Mouse (Mus musculus) liver, embryonic 15.5 days (tissue): ENCODE measurements around the gene Slc24a1. TPM values are rescaled to one million over a fixed set of nuclear protein-coding genes. Genes with fewer than 3 reads are reported as not detected.
A peak's percentile ranks its signal among the peaks of the same experiment; 100 is the strongest.

Source experiments
- ATAC-seq: fragments of 200-750 bp; cut with Nextera tagmentation; 2 replicates; pipeline ENCODE4 v1.8.0; 2017; ENCODE audit warnings: moderate number of reproducible peaks, mild to moderate bottlenecking, moderate library complexity; ENCODE audit not compliant: insufficient read depth
- H3K27ac ChIP-seq: fragments of 300-500 bp; sonication (generic); replicated peaks from 2 replicates; pipeline ENCODE4 v1.5.1; 2015; ENCODE audit warnings: mild to moderate bottlenecking, inconsistent platforms
- H3K27me3 ChIP-seq: fragments of 300-500 bp; sonication (generic); 2 replicates; pipeline ENCODE4 v1.6.1; 2015; ENCODE audit warnings: mild to moderate bottlenecking, inconsistent platforms
- H3K36me3 ChIP-seq: fragments of 300-500 bp; sonication (generic); replicated peaks from 2 replicates; pipeline ENCODE4 v1.6.1; 2015; ENCODE audit warnings: moderate library complexity, mild to moderate bottlenecking, inconsistent platforms
- H3K4me1 ChIP-seq: fragments of 300-500 bp; sonication (generic); replicated peaks from 2 replicates; pipeline ENCODE4 v1.6.1; 2015; ENCODE audit warnings: inconsistent platforms
- H3K4me2 ChIP-seq: fragments of 300-500 bp; sonication (generic); 2 replicates; pipeline ENCODE4 v1.6.1; 2015; ENCODE audit warnings: moderate library complexity, mild to moderate bottlenecking, inconsistent platforms
- H3K4me3 ChIP-seq: fragments of 300-500 bp; sonication (generic); replicated peaks from 2 replicates; pipeline ENCODE4 v1.5.1; 2015; ENCODE audit warnings: mild to moderate bottlenecking, inconsistent platforms
- H3K9ac ChIP-seq: fragments of 300-500 bp; sonication (generic); 2 replicates; pipeline ENCODE4 v1.6.1; 2015; ENCODE audit warnings: moderate library complexity, mild to moderate bottlenecking, inconsistent platforms
- H3K9me3 ChIP-seq: fragments of 300-500 bp; sonication (generic); replicated peaks from 2 replicates; pipeline ENCODE4 v1.6.1; 2016; ENCODE audit warnings: inconsistent platforms
- WGBS: fragments of 180-500 bp; shearing (Covaris S2); methylation state at CpG from one replicate; pipeline ENCODE4 v1.1.7; 2015; ENCODE audit warnings: mixed read lengths; ENCODE audit not compliant: insufficient replicate concordance; 5-methylcytosine and 5-hydroxymethylcytosine counted together
- polyA plus RNA-seq: library from polyadenylated mRNA; unstranded; fragments of >200 nt; fragmentation: Nextera tagmentation; extraction: Ambion mirVana; gene quantifications from 2 replicates; pipeline ENCODE4 v1.2.1, GENCODE M21; 2015

Gene Slc24a1
- polyA plus RNA-seq, 1 experiment from 2014 or later, result 0.05 TPM

- Histone ChIP-seq H3K27me3 (0 out of 2 replicates have a peak, but pooled peaks cover 5% of the 10 kb centered on the region), H3K4me1 (peaks cover 63% of the 10 kb centered on the region), H3K9me3 (no peaks in the 10 kb centered on the region), H3K4me3 (no peak overlapping the region), H3K27ac (no peak overlapping the region), H3K4me2 (no peak overlapping the region), H3K9ac (no peak overlapping the region), H3K36me3 (no peaks in the 10 kb centered on the region)
- WGBS, result 53% methylated on average over 5 of the region's 5 CpGs
- ATAC-seq, result no peak
Observed at GRCm38 (mm10) chr9:64937491-64937890, 13.9 kb downstream of the Slc24a1 start.

- Histone ChIP-seq H3K9ac (no peak overlapping the region), H3K4me2 (peak overlapping the region; percentile 14), H3K9me3 (no peaks in the 10 kb centered on the region), H3K27ac (peak overlapping the region; percentile 42; the same call in 1 of the 2 replicates), H3K4me3 (no peak overlapping the region), H3K27me3 (no peaks in the 10 kb centered on the region), H3K36me3 (no peaks in the 10 kb centered on the region), H3K4me1 (peaks cover 73% of the 10 kb centered on the region)
- no peak for ATAC-seq
- 6% methylated on average over 6 of the region's 6 CpGs for WGBS
Observed at GRCm38 (mm10) chr9:64936508-64936907, 14.9 kb downstream of the Slc24a1 start.

GRCm38 (mm10) chr9:64934015-64934754 lies 17.2 kb downstream of the Slc24a1 start:
- peak; percentile 84 for ATAC-seq
- Histone ChIP-seq H3K27me3 (no peaks in the 10 kb centered on the region), H3K4me3 (no peak overlapping the region), H3K9me3 (no peaks in the 10 kb centered on the region), H3K27ac (peak overlapping the region; percentile 73), H3K9ac (peak overlapping the region; percentile 1; the same call in 1 of the 2 replicates), H3K4me2 (peak overlapping the region; percentile 43), H3K4me1 (peaks cover 76% of the 10 kb centered on the region), H3K36me3 (no peaks in the 10 kb centered on the region)
- WGBS, result 44% methylated on average over 15 of the region's 15 CpGs

GRCm38 (mm10) chr9:64931751-64932610 lies 19.4 kb downstream of the Slc24a1 start:
- 34% methylated on average over 7 of the region's 7 CpGs for WGBS
- Histone ChIP-seq H3K4me3 (no peak overlapping the region), H3K36me3 (no peaks in the 10 kb centered on the region), H3K4me2 (peak overlapping the region; percentile 2; the same call in 1 of the 2 replicates), H3K9ac (no peak overlapping the region), H3K27ac (peak overlapping the region; percentile 31; the same call in 1 of the 2 replicates), H3K27me3 (no peaks in the 10 kb centered on the region), H3K9me3 (no peaks in the 10 kb centered on the region), H3K4me1 (peaks cover 59% of the 10 kb centered on the region)
- ATAC-seq, result peak; percentile 43

GRCm38 (mm10) chr9:64930256-64930655 lies 21.2 kb downstream of the Slc24a1 start:
- H3K27me3 ChIP-seq, result no peaks in the 10 kb centered on the region
- 62% methylated on average over 4 of the region's 4 CpGs for WGBS
- H3K4me1 ChIP-seq, result peaks cover 51% of the 10 kb centered on the region
- H3K9ac ChIP-seq, result no peak overlapping the region
- H3K4me2 ChIP-seq, result no peak overlapping the region
- ATAC-seq, result no peak
- no peak overlapping the region for H3K4me3 ChIP-seq
- H3K36me3 ChIP-seq, result no peaks in the 10 kb centered on the region
- H3K9me3 ChIP-seq, result no peaks in the 10 kb centered on the region
- no peak overlapping the region for H3K27ac ChIP-seq

GRCm38 (mm10) chr9:64926201-64926991 lies 25.0 kb downstream of the Slc24a1 start:
- H3K4me1 ChIP-seq, result peaks cover 12% of the 10 kb centered on the region
- no peaks in the 10 kb centered on the region for H3K27me3 ChIP-seq
- no peak overlapping the region for H3K4me2 ChIP-seq
- H3K36me3 ChIP-seq, result peaks cover 33% of the 10 kb centered on the region
- no peaks in the 10 kb centered on the region for H3K9me3 ChIP-seq
- no peak overlapping the region for H3K4me3 ChIP-seq
- no peak overlapping the region for H3K27ac ChIP-seq
- no peak overlapping the region for H3K9ac ChIP-seq
- ATAC-seq, result 0 out of 2 replicates have a peak, but pooled peaks have one; percentile 20
- WGBS, result 61% methylated on average over 8 of the region's 8 CpGs

GRCm38 (mm10) chr9:64925771-64926170 lies 25.6 kb downstream of the Slc24a1 start:
- ATAC-seq, result no peak
- H3K27me3 ChIP-seq, result no peaks in the 10 kb centered on the region

GRCm38 (mm10) chr9:64918560-64918959 lies 32.8 kb downstream of the Slc24a1 start:
- H3K4me2 ChIP-seq, result peak overlapping the region; percentile 53
- H3K9me3 ChIP-seq, result no peaks in the 10 kb centered on the region
- no peaks in the 10 kb centered on the region for H3K27me3 ChIP-seq
- H3K27ac ChIP-seq, result 0 out of 2 replicates have a peak overlapping the region, but pooled peaks have one; percentile 42
- H3K4me3 ChIP-seq, result peak overlapping the region; percentile 37
- peak; percentile 45; the same call in 1 of the 2 replicates for ATAC-seq
- peaks cover 17% of the 10 kb centered on the region for H3K4me1 ChIP-seq
- H3K9ac ChIP-seq, result no peak overlapping the region
- H3K36me3 ChIP-seq, result peaks cover 86% of the 10 kb centered on the region
- 43% methylated on average over 16 of the region's 16 CpGs for WGBS

More at GRCm38 (mm10) chr9:64925771-64926170, 25.6 kb downstream of the Slc24a1 start:
- H3K4me1 ChIP-seq, result peaks cover 7% of the 10 kb centered on the region; the same call in 1 of the 2 replicates
- peaks cover 40% of the 10 kb centered on the region for H3K36me3 ChIP-seq
- H3K9me3 ChIP-seq, result no peaks in the 10 kb centered on the region
- H3K9ac ChIP-seq, result no peak overlapping the region
- WGBS, result 45% methylated on average over 5 of the region's 5 CpGs
- H3K4me3 ChIP-seq, result no peak overlapping the region
- H3K4me2 ChIP-seq, result no peak overlapping the region
- no peak overlapping the region for H3K27ac ChIP-seq

- Histone ChIP-seq H3K4me1 (peaks cover 15% of the 10 kb centered on the region), H3K4me3 (no peak overlapping the region), H3K27ac (no peak overlapping the region), H3K27me3 (no peaks in the 10 kb centered on the region), H3K9ac (no peak overlapping the region), H3K4me2 (no peak overlapping the region), H3K9me3 (no peaks in the 10 kb centered on the region), H3K36me3 (peaks cover 87% of the 10 kb centered on the region)
- ATAC-seq, result no peak
- WGBS, result 54% methylated on average over 4 of the region's 4 CpGs
Observed at GRCm38 (mm10) chr9:64914629-64915028, 36.8 kb downstream of the Slc24a1 start.

GRCm38 (mm10) chr9:64913973-64914372 lies 37.4 kb downstream of the Slc24a1 start:
- Histone ChIP-seq H3K4me3 (no peak overlapping the region), H3K9ac (no peak overlapping the region), H3K27me3 (no peaks in the 10 kb centered on the region), H3K4me1 (peaks cover 15% of the 10 kb centered on the region), H3K4me2 (no peak overlapping the region), H3K9me3 (no peaks in the 10 kb centered on the region), H3K36me3 (peaks cover 90% of the 10 kb centered on the region), H3K27ac (peak overlapping the region; percentile 10; the same call in 1 of the 2 replicates)
- 84% methylated on average over 2 of the region's 2 CpGs for WGBS
- no peak for ATAC-seq
